Mouse (Mus musculus): ENCODE results near the gene Rab44.
"Not testable (repeated sequence)": the region's sequence is repeated elsewhere in the genome, so short reads cannot be mapped to it uniquely, and the experiment has no call there.

Rab44 gene

GRCm38 (mm10) chr17:29113591-29114352, at the start of gene Rab44:
Gene Rab44 (plus strand): TSS chr17:29114145.
- no peak for DNase-seq (ENCODE audit: low spot score)

- no peak for DNase-seq (ENCODE audit: low spot score)
These were observed 48.6 kb upstream of the Rab44 start for GRCm38 (mm10) chr17:29065245-29065940.

GRCm38 (mm10) chr17:29065971-29066370, 48.0 kb upstream of the Rab44 start:
- no peak for DNase-seq (ENCODE audit: low spot score)

- not testable (repeated sequence) for DNase-seq (ENCODE audit: low spot score)
These were observed 46.5 kb upstream of the Rab44 start for GRCm38 (mm10) chr17:29067416-29067815.

GRCm38 (mm10) chr17:29067847-29068246, 46.1 kb upstream of the Rab44 start:
- DNase-seq (ENCODE audit: low spot score) = no peak

- no peak for DNase-seq (ENCODE audit: low spot score)
These were observed 44.9 kb upstream of the Rab44 start for GRCm38 (mm10) chr17:29069063-29069462.

GRCm38 (mm10) chr17:29071820-29072219, 42.1 kb upstream of the Rab44 start:
- DNase-seq (ENCODE audit: low spot score) = no peak

- no peak for DNase-seq (ENCODE audit: low spot score)
These were observed 41.1 kb upstream of the Rab44 start for GRCm38 (mm10) chr17:29072701-29073307.

GRCm38 (mm10) chr17:29073313-29073712, 40.6 kb upstream of the Rab44 start:
- DNase-seq (ENCODE audit: low spot score) = no peak

GRCm38 (mm10) chr17:29074085-29074484, 39.9 kb upstream of the Rab44 start:
- no peak for DNase-seq (ENCODE audit: low spot score)

- no peak for DNase-seq (ENCODE audit: low spot score)
These were observed 37.7 kb upstream of the Rab44 start for GRCm38 (mm10) chr17:29076235-29076634.

GRCm38 (mm10) chr17:29077786-29078509, 36.0 kb upstream of the Rab44 start:
- DNase-seq (ENCODE audit: low spot score) = no peak

GRCm38 (mm10) chr17:29078519-29079383, 35.2 kb upstream of the Rab44 start:
- no peak for DNase-seq (ENCODE audit: low spot score)

GRCm38 (mm10) chr17:29080758-29081617, 33.0 kb upstream of the Rab44 start:
- no peak for DNase-seq (ENCODE audit: low spot score)

GRCm38 (mm10) chr17:29081618-29082381, 32.1 kb upstream of the Rab44 start:
- no peak for DNase-seq (ENCODE audit: low spot score)

- no peak for DNase-seq (ENCODE audit: low spot score)
These were observed 30.4 kb upstream of the Rab44 start for GRCm38 (mm10) chr17:29083586-29083985.

- no peak for DNase-seq (ENCODE audit: low spot score)
These were observed 29.3 kb upstream of the Rab44 start for GRCm38 (mm10) chr17:29084656-29085055.

GRCm38 (mm10) chr17:29085266-29085665, 28.7 kb upstream of the Rab44 start:
- DNase-seq (ENCODE audit: low spot score) = no peak

- no peak for DNase-seq (ENCODE audit: low spot score)
These were observed 27.0 kb upstream of the Rab44 start for GRCm38 (mm10) chr17:29086916-29087315.

GRCm38 (mm10) chr17:29090776-29091175, 23.2 kb upstream of the Rab44 start, which contains the start of gene Cdkn1a:
Gene Cdkn1a (plus strand): TSS chr17:29090976.
- DNase-seq (ENCODE audit: low spot score) = no peak
